Mouse (Mus musculus) lung, embryonic 16.5 days (tissue): Measurements from ENCODE around the gene Otp. TPM values are rescaled to one million over a fixed set of nuclear protein-coding genes. Genes with fewer than 3 reads are reported as not detected.

Source experiments
- ATAC-seq: fragments of 200-750 bp; cut with Nextera tagmentation; 2 replicates; pipeline ENCODE4 v1.8.0; 2017; ENCODE audit warnings: low read depth, mild to moderate bottlenecking, moderate library complexity
- H3K27ac ChIP-seq: fragments of 300-500 bp; sonication (generic); 2 replicates; pipeline ENCODE4 v1.5.1; 2014; ENCODE audit warnings: mild to moderate bottlenecking, control low read depth, low read length
- H3K27me3 ChIP-seq: fragments of 300-500 bp; sonication (generic); 2 replicates; pipeline ENCODE4 v1.6.1; 2014; ENCODE audit warnings: low read depth, low read length, mixed read lengths; ENCODE audit not compliant: control insufficient read depth, insufficient read depth
- H3K36me3 ChIP-seq: fragments of 300-500 bp; sonication (generic); 2 replicates; pipeline ENCODE4 v1.6.1; 2014; ENCODE audit warnings: low read length; ENCODE audit not compliant: control insufficient read depth, insufficient read depth
- H3K4me1 ChIP-seq: fragments of 300-500 bp; sonication (generic); replicated peaks from 2 replicates; pipeline ENCODE4 v1.6.1; 2014; ENCODE audit warnings: low read length, mixed read lengths; ENCODE audit not compliant: control insufficient read depth, insufficient read depth
- H3K4me2 ChIP-seq: fragments of 300-500 bp; sonication (generic); 2 replicates; pipeline ENCODE4 v1.6.1; 2014; ENCODE audit warnings: low read depth, low read length, control low read depth
- H3K4me3 ChIP-seq: fragments of 300-500 bp; sonication (generic); 2 replicates; pipeline ENCODE4 v1.5.1; 2014; ENCODE audit warnings: mild to moderate bottlenecking, low read length, control low read depth
- H3K9ac ChIP-seq: fragments of 300-500 bp; sonication (generic); 2 replicates; pipeline ENCODE4 v1.6.1; 2014; ENCODE audit warnings: low read length, control low read depth
- H3K9me3 ChIP-seq: fragments of 300-500 bp; sonication (generic); 2 replicates; pipeline ENCODE4 v1.6.1; 2016; ENCODE audit warnings: low read length; ENCODE audit not compliant: control insufficient read depth
- WGBS: fragments of 180-500 bp; shearing (Covaris S2); extraction: QIAGEN DNeasy Blood & Tissue Kit; methylation state at CpG from one replicate; pipeline ENCODE4 v1.1.7; 2014; 5-methylcytosine and 5-hydroxymethylcytosine counted together
- polyA plus RNA-seq: library from polyadenylated mRNA; unstranded; fragments of >200 nt; fragmentation: Nextera tagmentation; extraction: Ambion mirVana; gene quantifications from 2 replicates; pipeline ENCODE4 v1.2.1, GENCODE M21; 2015

The Otp gene
- polyA plus RNA-seq, 1 experiment from 2014 or later: not detected

- H3K9me3 ChIP-seq: no peaks in the 10 kb centered on the region
- no peak overlapping the region for H3K27ac ChIP-seq
- no peak for ATAC-seq
- H3K4me1 ChIP-seq: no peaks in the 10 kb centered on the region
- H3K36me3 ChIP-seq: no peaks in the 10 kb centered on the region
- no peak overlapping the region for H3K9ac ChIP-seq
- H3K4me2 ChIP-seq: no peak overlapping the region
- H3K27me3 ChIP-seq: peaks cover 4% of the 10 kb centered on the region; the same call in 1 of the 2 replicates
- H3K4me3 ChIP-seq: no peak overlapping the region
- 74% methylated on average over 8 of the region's 8 CpGs for WGBS
Observed at GRCm38 (mm10) chr13:94858016-94858575, 17.3 kb upstream of the Otp start.

DNA sequence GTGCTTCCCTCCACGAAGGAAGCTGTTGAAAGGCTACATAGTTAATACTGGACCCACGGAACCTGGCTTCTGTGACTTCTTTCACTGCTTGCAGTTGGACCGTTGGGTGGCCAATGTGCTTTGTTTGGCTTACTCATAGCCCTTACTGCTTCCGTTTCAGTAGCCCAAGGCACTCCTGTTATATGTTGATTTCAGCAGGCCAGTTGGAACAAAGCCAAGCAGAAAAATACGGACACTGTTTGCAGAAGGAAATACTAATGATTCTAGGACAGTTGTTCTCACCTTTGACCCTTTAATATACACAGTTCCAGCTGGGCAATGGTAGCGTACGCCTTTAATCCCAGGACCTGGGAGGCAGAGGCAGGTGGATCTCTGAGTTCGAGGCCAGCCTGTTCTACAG lies 16.1 kb upstream of the Otp start:
- no peaks in the 10 kb centered on the region for H3K4me1 ChIP-seq
- no peaks in the 10 kb centered on the region for H3K9me3 ChIP-seq
- WGBS: 55% methylated on average over 8 of the region's 8 CpGs
- H3K27ac ChIP-seq: no peak overlapping the region
- H3K4me3 ChIP-seq: no peak overlapping the region
- H3K36me3 ChIP-seq: no peaks in the 10 kb centered on the region
- peaks cover 5% of the 10 kb centered on the region; the same call in 1 of the 2 replicates for H3K27me3 ChIP-seq
- no peak overlapping the region for H3K4me2 ChIP-seq
- H3K9ac ChIP-seq: no peak overlapping the region
- ATAC-seq: no peak

DNA sequence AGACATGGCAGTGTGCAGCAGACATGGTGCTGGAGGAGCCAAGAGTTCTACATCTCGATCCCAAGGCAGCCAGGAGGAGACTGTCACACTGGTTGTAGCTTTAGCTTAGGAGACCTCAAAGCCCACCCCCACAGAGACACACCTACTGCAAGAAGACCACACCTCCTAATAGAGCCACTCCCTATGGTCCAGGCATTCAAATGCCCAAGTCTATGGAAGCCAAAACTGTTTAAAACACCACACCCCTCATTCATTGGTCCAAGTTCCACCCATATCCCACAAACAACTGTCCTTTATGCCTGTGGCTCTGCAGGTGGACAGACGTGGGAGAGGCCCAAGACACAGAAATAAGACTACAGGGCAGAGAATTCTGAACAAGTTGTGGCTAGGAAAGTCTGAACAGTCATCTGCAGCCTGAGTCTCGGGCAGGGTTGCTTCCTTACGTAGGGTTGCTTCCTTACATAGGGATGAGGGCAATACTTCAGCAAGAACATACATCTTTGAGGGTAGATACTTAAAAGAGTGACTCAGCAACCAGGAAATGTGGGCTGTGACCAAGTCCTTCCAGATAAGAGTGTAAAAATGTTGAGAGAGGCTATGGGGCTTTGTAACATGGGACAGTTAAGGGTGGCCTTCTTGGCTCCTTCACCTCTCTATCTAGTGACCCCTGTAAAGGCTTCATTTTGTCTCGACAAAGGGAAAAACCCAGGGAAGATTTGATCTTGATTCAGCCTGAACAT lies 12.7 kb upstream of the Otp start:
- Histone ChIP-seq H3K4me3 (no peak overlapping the region), H3K27ac (no peak overlapping the region), H3K9ac (no peak overlapping the region), H3K9me3 (no peaks in the 10 kb centered on the region), H3K4me2 (no peak overlapping the region), H3K36me3 (no peaks in the 10 kb centered on the region), H3K27me3 (peaks cover 21% of the 10 kb centered on the region), H3K4me1 (no peaks in the 10 kb centered on the region)
- 56% methylated on average over 5 of the region's 5 CpGs for WGBS
- no peak for ATAC-seq

GRCm38 (mm10) chr13:94866906-94867305 lies 8.5 kb upstream of the Otp start:
- no peak for ATAC-seq
- H3K36me3 ChIP-seq: no peaks in the 10 kb centered on the region
- no peak overlapping the region for H3K4me2 ChIP-seq
- no peak overlapping the region for H3K27ac ChIP-seq
- H3K9ac ChIP-seq: no peak overlapping the region
- peaks cover 8% of the 10 kb centered on the region; the same call in 1 of the 2 replicates for H3K4me1 ChIP-seq
- 15% methylated on average over 2 of the region's 2 CpGs for WGBS
- H3K4me3 ChIP-seq: no peak overlapping the region
- no peaks in the 10 kb centered on the region for H3K9me3 ChIP-seq
- peaks cover 59% of the 10 kb centered on the region for H3K27me3 ChIP-seq

DNA sequence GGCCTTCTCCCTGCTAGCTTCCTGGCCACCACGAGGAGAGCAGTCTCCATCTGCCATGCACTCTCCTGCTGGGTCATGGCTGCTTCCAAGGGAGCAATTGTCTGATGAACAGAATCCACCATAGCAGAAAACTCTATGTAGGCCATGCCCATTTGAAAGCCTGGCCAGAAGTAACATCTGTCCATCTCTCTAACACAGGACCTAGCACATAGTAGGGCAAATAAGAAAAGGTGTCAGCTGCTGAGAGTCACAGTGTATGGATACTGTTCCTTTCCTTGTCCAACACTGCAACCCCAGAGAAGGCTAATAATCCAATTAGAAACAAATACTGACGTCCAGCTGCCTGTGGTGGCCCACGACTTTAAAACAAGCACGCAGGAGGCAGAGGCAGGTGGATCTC lies 7.6 kb upstream of the Otp start:
- 49% methylated on average over 4 of the region's 4 CpGs for WGBS
- no peak overlapping the region for H3K9ac ChIP-seq
- no peak overlapping the region for H3K27ac ChIP-seq
- peaks cover 8% of the 10 kb centered on the region; the same call in 1 of the 2 replicates for H3K4me1 ChIP-seq
- no peak for ATAC-seq
- H3K4me2 ChIP-seq: no peak overlapping the region
- H3K36me3 ChIP-seq: no peaks in the 10 kb centered on the region
- H3K27me3 ChIP-seq: peaks cover 67% of the 10 kb centered on the region
- no peak overlapping the region for H3K4me3 ChIP-seq
- no peaks in the 10 kb centered on the region for H3K9me3 ChIP-seq

- H3K4me2 ChIP-seq: peak overlapping the region; percentile 54
- 1% methylated on average over 31 of the region's 35 CpGs for WGBS
- ATAC-seq: peak; percentile 68
- H3K9ac ChIP-seq: no peak overlapping the region
- H3K36me3 ChIP-seq: no peaks in the 10 kb centered on the region
- peaks cover 8% of the 10 kb centered on the region; the same call in 1 of the 2 replicates for H3K4me1 ChIP-seq
- H3K27ac ChIP-seq: no peak overlapping the region
- H3K9me3 ChIP-seq: no peaks in the 10 kb centered on the region
- peaks cover 71% of the 10 kb centered on the region for H3K27me3 ChIP-seq
- H3K4me3 ChIP-seq: peak overlapping the region; percentile 27
Observed at GRCm38 (mm10) chr13:94868478-94868950, 6.9 kb upstream of the Otp start.

GRCm38 (mm10) chr13:94869541-94869940 lies 5.9 kb upstream of the Otp start:
- no peak overlapping the region for H3K4me3 ChIP-seq
- H3K27ac ChIP-seq: no peak overlapping the region
- peaks cover 10% of the 10 kb centered on the region; the same call in 1 of the 2 replicates for H3K4me1 ChIP-seq
- 4% methylated on average over 8 of the region's 8 CpGs for WGBS
- no peaks in the 10 kb centered on the region for H3K9me3 ChIP-seq
- H3K4me2 ChIP-seq: no peak overlapping the region
- no peak for ATAC-seq
- no peaks in the 10 kb centered on the region for H3K36me3 ChIP-seq
- H3K9ac ChIP-seq: no peak overlapping the region
- peaks cover 77% of the 10 kb centered on the region for H3K27me3 ChIP-seq

DNA sequence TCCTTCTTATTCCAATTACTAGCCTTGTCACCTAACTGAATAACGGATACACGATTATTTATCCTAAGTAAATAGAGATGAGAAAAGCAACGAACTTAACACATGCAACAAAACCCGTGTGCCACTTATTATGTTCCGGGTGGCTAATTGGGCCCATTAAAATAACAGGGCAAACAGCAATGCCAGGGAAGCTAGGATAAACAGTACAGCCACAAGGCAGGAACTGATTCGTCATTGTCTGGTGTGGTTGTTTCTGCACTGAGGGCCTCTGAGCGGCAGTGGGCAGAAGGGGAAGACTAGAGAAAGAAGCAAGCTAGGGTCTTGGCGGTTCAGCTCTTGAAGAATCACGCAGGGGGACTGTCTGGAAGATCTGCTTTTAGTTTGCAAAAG lies 5.3 kb upstream of the Otp start:
- no peak for ATAC-seq
- Histone ChIP-seq H3K4me2 (no peak overlapping the region), H3K4me1 (peaks cover 10% of the 10 kb centered on the region; the same call in 1 of the 2 replicates), H3K27me3 (peaks cover 82% of the 10 kb centered on the region), H3K9ac (no peak overlapping the region), H3K36me3 (no peaks in the 10 kb centered on the region), H3K27ac (no peak overlapping the region), H3K9me3 (no peaks in the 10 kb centered on the region), H3K4me3 (no peak overlapping the region)
- WGBS: 2% methylated on average over 9 of the region's 9 CpGs

DNA sequence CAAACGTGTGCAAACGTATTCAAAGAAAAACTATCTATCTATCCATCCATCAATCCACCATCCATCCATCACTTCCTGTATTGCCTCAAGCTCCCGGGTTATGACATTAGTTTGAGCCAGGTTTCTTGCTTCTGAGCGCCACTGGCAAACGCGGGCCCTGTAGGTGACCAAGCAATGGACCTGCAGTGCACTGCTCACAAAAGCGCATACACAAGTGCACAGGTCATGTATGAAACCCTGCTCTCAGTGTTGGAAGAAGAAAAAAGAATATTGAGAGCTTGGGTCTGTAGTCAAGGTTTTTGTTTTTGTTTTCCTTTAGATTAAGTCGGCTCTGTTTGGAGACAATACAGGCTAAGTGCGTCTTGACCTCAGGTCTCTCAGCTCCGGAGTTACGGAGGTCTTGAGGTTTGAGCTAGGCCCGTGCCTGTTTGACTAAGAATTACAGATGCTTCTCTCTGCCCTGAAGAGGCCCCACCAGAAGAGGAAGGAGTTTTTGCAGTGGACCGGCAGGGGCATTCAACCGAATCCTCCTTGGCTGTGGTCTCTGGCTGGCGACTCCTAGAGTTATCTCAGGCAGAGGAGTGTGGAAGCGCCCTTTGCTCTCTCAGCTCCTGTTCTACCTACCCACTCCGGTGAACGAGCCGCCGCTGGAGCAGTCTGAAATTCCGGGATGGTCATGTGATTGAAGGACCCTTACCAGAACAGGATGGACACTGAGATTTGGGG lies 4.8 kb upstream of the Otp start:
- 2% methylated on average over 21 of the region's 21 CpGs for WGBS
- peaks cover 85% of the 10 kb centered on the region for H3K27me3 ChIP-seq
- H3K9ac ChIP-seq: no peak overlapping the region
- H3K27ac ChIP-seq: no peak overlapping the region
- ATAC-seq: no peak
- no peak overlapping the region for H3K4me3 ChIP-seq
- H3K4me2 ChIP-seq: no peak overlapping the region
- H3K9me3 ChIP-seq: no peaks in the 10 kb centered on the region
- H3K4me1 ChIP-seq: peaks cover 10% of the 10 kb centered on the region; the same call in 1 of the 2 replicates
- no peaks in the 10 kb centered on the region for H3K36me3 ChIP-seq
